Mouse (Mus musculus): ENCODE results near the gene D3Ertd254e. TPM values are rescaled to one million over a fixed set of nuclear protein-coding genes. Genes with fewer than 3 reads are reported as not detected.
A peak's percentile ranks its signal among the peaks of the same experiment; 100 is the strongest.

Gene D3Ertd254e
- polyA plus RNA-seq, 1 experiment from 2014 or later, result 4.8 TPM

DNA sequence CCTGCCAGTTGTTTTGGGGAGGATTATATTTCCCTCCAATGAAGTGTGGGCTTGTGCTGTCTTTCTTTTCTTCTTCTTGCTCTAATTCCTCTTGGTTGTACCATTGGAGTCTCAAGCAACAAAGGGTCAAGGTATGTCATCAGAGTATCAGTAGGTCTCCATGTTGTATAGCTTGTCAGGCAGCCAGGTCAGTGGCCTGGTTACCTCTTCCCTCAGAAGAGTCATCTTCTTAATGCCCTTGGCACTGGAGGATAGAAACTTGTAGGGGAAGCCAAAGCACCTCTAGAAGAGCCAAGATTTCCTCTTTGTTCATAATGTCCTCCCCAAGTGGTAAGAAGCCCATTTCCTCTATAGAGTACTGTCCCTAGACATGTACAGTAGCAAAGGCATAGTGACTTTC is 11.8 kb upstream of the D3Ertd254e start:
- no peaks in the 10 kb centered on the region for H3K9me3 ChIP-seq (ENCODE audit: control insufficient read depth, low read length)
- H3K27me3 ChIP-seq (ENCODE audit: control insufficient read depth, insufficient read depth, low read length), result no peaks in the 10 kb centered on the region
- H3K4me2 ChIP-seq (ENCODE audit: low read length), result no peak overlapping the region
- no peak overlapping the region for H3K27ac ChIP-seq (replicated peaks in 1 of 2; ENCODE audit: control insufficient read depth in 1 of 2, insufficient read depth in 1 of 2, low read depth in 2 of 2, low read length in 2 of 2)
- H3K4me3 ChIP-seq (ENCODE audit: control insufficient read depth in 1 of 2, insufficient read depth in 1 of 2, low read depth in 1 of 2, low read length in 2 of 2), result no peak overlapping the region
- H3K9ac ChIP-seq (ENCODE audit: low read length), result no peak overlapping the region
- ATAC-seq (ENCODE audit: insufficient number of reproducible peaks, insufficient read depth, low FRiP score, low read depth), result no peak
- H3K4me1 ChIP-seq (ENCODE audit: control insufficient read depth in 2 of 2, insufficient read depth in 2 of 2, low read length in 2 of 2), result no peaks in the 10 kb centered on the region
- no peaks in the 10 kb centered on the region for H3K36me3 ChIP-seq (ENCODE audit: control insufficient read depth, insufficient read depth, low read length)

DNA sequence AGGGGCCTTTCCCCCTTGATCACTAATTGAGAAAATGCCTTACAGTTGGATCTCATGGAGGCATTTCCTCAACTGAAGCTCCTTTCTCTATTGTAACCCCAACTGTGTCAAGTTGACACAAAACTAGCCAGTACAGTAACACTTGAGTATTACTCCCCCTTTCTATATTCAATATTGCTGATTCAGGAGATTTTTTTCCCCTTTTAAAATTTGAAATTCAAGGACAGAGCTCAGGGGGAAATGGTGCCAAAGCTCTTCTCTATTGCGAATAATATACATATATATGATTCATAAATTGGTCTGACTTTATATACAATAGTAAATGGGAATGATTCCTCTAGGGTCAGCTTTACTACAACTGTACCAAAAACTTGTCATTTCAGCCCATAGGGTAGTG is 282 bp upstream of the D3Ertd254e start:
- H3K9me3 ChIP-seq (ENCODE audit: control insufficient read depth, low read length), result no peaks in the 10 kb centered on the region
- H3K4me3 ChIP-seq (ENCODE audit: control insufficient read depth in 1 of 2, insufficient read depth in 1 of 2, low read depth in 1 of 2, low read length in 2 of 2), result peak overlapping the region; percentile 83 to 87
- H3K9ac ChIP-seq (ENCODE audit: low read length), result peak overlapping the region; percentile 93; the same call in 1 of the 2 replicates
- no peaks in the 10 kb centered on the region for H3K27me3 ChIP-seq (ENCODE audit: control insufficient read depth, insufficient read depth, low read length)
- no peaks in the 10 kb centered on the region for H3K36me3 ChIP-seq (ENCODE audit: control insufficient read depth, insufficient read depth, low read length)
- no peak overlapping the region; a peak in 1 of 4 replicates for H3K27ac ChIP-seq (replicated peaks in 1 of 2; ENCODE audit: control insufficient read depth in 1 of 2, insufficient read depth in 1 of 2, low read depth in 2 of 2, low read length in 2 of 2)
- WGBS, result 14% methylated on average over 1 of the region's 1 CpGs
- ATAC-seq (ENCODE audit: insufficient number of reproducible peaks, insufficient read depth, low FRiP score, low read depth), result no peak
- H3K4me1 ChIP-seq (ENCODE audit: control insufficient read depth in 2 of 2, insufficient read depth in 2 of 2, low read length in 2 of 2), result peaks cover 7 to 27% of the 10 kb centered on the region in 2 experiments
- peak overlapping the region; percentile 83 for H3K4me2 ChIP-seq (ENCODE audit: low read length)

DNA sequence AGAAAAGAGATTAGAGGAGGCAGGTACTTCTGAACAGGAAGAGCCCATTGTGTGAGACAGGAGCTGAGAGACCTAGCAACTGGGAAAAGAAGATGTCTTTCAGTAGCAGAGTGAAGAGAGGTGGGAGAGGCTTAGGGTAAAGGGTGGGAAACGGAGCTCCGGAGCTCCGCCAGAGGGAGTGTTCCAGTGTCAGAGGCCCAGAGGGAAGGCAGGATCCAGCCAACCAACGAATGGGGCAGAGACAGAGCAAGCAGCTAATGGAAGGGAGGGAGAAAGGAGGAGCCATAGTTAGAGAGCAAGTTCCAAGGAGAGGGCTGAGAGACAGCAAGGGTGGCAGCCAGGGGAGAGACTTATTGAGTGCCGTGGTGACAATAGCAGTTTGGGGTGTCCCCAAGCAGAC is 4.5 kb downstream of the D3Ertd254e start:
- H3K4me1 ChIP-seq (ENCODE audit: control insufficient read depth in 2 of 2, insufficient read depth in 2 of 2, low read length in 2 of 2), result peaks cover 7 to 28% of the 10 kb centered on the region in 2 experiments
- H3K9me3 ChIP-seq (ENCODE audit: control insufficient read depth, low read length), result peaks cover 8% of the 10 kb centered on the region; the same call in 1 of the 2 replicates
- 16% methylated on average over 5 of the region's 5 CpGs for WGBS
- ATAC-seq (ENCODE audit: insufficient number of reproducible peaks, insufficient read depth, low FRiP score, low read depth), result no peak
- H3K36me3 ChIP-seq (ENCODE audit: control insufficient read depth, insufficient read depth, low read length), result peaks cover 10% of the 10 kb centered on the region
- H3K27me3 ChIP-seq (ENCODE audit: control insufficient read depth, insufficient read depth, low read length), result no peaks in the 10 kb centered on the region
- H3K27ac ChIP-seq (replicated peaks in 1 of 2; ENCODE audit: control insufficient read depth in 1 of 2, insufficient read depth in 1 of 2, low read depth in 2 of 2, low read length in 2 of 2), result 0 out of 4 replicates have a peak overlapping the region, but pooled peaks of 1 of the 2 experiments have one; percentile 6
- no peak overlapping the region for H3K4me3 ChIP-seq (ENCODE audit: control insufficient read depth in 1 of 2, insufficient read depth in 1 of 2, low read depth in 1 of 2, low read length in 2 of 2)
- H3K4me2 ChIP-seq (ENCODE audit: low read length), result no peak overlapping the region
- H3K9ac ChIP-seq (ENCODE audit: low read length), result no peak overlapping the region

DNA sequence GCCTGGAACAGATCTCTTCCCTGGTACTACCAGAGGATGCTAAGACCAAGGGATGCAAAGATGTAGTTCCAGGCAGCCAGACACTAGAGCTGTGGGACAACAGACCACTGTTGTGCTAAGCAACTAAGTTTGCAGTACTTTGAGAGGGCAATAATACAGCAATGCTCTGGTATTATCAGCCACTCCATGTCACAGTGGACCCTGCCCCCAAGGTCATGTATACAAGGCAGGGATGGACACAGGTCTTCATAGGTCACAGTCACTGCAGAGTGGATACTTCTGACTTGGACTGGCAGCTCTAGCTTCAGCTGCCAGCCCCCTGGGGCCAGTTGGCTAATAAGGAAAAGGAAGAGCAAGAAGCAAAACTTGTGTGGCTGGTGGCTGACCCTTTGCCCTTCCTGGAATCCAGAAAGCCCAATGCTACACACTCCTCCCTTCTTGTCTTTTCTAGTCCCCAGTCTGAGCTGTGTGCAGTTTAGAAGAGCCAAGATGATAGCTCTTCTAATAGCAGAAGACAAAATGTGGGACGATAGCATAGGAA is 19.9 kb downstream of the D3Ertd254e start:
- ATAC-seq (ENCODE audit: insufficient number of reproducible peaks, insufficient read depth, low FRiP score, low read depth), result no peak
- no peak overlapping the region for H3K27ac ChIP-seq (replicated peaks in 1 of 2; ENCODE audit: control insufficient read depth in 1 of 2, insufficient read depth in 1 of 2, low read depth in 2 of 2, low read length in 2 of 2)
- H3K9ac ChIP-seq (ENCODE audit: low read length), result no peak overlapping the region
- no peak overlapping the region for H3K4me2 ChIP-seq (ENCODE audit: low read length)
- 83% methylated on average over 1 of the region's 1 CpGs for WGBS
- H3K4me1 ChIP-seq (ENCODE audit: control insufficient read depth in 2 of 2, insufficient read depth in 2 of 2, low read length in 2 of 2), result no peaks in the 10 kb centered on the region
- peaks cover 4% of the 10 kb centered on the region for H3K9me3 ChIP-seq (ENCODE audit: control insufficient read depth, low read length)
- peaks cover 35% of the 10 kb centered on the region for H3K36me3 ChIP-seq (ENCODE audit: control insufficient read depth, insufficient read depth, low read length)
- H3K27me3 ChIP-seq (ENCODE audit: control insufficient read depth, insufficient read depth, low read length), result no peaks in the 10 kb centered on the region
- no peak overlapping the region for H3K4me3 ChIP-seq (ENCODE audit: control insufficient read depth in 1 of 2, insufficient read depth in 1 of 2, low read depth in 1 of 2, low read length in 2 of 2)

DNA sequence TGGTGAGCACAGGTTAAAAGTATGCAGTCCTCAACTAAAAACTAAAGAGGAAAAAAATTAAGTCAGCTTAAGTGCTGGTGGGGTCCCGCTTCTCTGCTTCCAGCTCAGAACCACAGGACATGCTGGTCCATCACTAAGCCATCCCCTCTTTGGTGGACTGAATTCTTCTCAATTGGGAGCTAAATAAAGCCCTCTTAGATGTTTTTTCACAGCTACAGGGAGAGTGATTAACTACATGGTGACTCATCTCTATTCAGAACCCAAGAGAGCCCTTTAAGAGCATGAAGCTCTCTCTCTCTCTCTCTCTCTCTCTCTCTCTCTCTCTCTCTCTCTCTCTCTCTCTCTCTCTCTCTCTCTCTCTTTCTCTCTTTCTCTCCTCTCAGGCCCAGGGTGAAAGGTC is 20.5 kb downstream of the D3Ertd254e start:
- H3K27ac ChIP-seq (replicated peaks in 1 of 2; ENCODE audit: control insufficient read depth in 1 of 2, insufficient read depth in 1 of 2, low read depth in 2 of 2, low read length in 2 of 2), result no peak overlapping the region
- H3K4me1 ChIP-seq (ENCODE audit: control insufficient read depth in 2 of 2, insufficient read depth in 2 of 2, low read length in 2 of 2), result no peaks in the 10 kb centered on the region
- no peak overlapping the region for H3K4me2 ChIP-seq (ENCODE audit: low read length)
- no peak for ATAC-seq (ENCODE audit: insufficient number of reproducible peaks, insufficient read depth, low FRiP score, low read depth)
- H3K27me3 ChIP-seq (ENCODE audit: control insufficient read depth, insufficient read depth, low read length), result no peaks in the 10 kb centered on the region
- H3K36me3 ChIP-seq (ENCODE audit: control insufficient read depth, insufficient read depth, low read length), result peaks cover 28% of the 10 kb centered on the region
- 81% methylated on average over 1 of the region's 1 CpGs for WGBS
- no peaks in the 10 kb centered on the region for H3K9me3 ChIP-seq (ENCODE audit: control insufficient read depth, low read length)
- no peak overlapping the region for H3K9ac ChIP-seq (ENCODE audit: low read length)
- H3K4me3 ChIP-seq (ENCODE audit: control insufficient read depth in 1 of 2, insufficient read depth in 1 of 2, low read depth in 1 of 2, low read length in 2 of 2), result no peak overlapping the region

DNA sequence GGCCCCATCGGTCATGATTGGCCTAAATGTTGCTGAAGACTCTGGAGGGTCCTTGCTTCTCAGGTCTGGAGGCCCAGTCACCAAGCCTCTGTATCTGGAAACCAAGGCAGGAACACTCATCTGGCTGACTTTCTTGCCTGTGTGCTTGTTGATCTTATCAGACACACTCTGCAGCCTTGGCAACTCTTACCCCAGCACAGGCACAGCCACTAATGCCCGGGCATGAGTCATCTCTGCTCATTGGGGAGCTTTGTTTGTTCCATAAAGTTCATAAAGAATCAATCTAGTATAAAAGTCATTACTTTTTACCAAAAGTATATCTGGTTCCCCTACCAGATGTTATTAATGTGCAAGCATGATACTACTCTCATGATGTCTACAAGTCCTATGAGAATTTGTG is 22.9 kb downstream of the D3Ertd254e start:
- WGBS, result 78% methylated on average over 2 of the region's 2 CpGs
- H3K4me3 ChIP-seq (ENCODE audit: control insufficient read depth in 1 of 2, insufficient read depth in 1 of 2, low read depth in 1 of 2, low read length in 2 of 2), result no peak overlapping the region
- H3K9ac ChIP-seq (ENCODE audit: low read length), result no peak overlapping the region
- H3K4me2 ChIP-seq (ENCODE audit: low read length), result no peak overlapping the region
- H3K27ac ChIP-seq (replicated peaks in 1 of 2; ENCODE audit: control insufficient read depth in 1 of 2, insufficient read depth in 1 of 2, low read depth in 2 of 2, low read length in 2 of 2), result no peak overlapping the region
- H3K9me3 ChIP-seq (ENCODE audit: control insufficient read depth, low read length), result no peaks in the 10 kb centered on the region
- H3K4me1 ChIP-seq (ENCODE audit: control insufficient read depth in 2 of 2, insufficient read depth in 2 of 2, low read length in 2 of 2), result no peaks in the 10 kb centered on the region
- 0 out of 2 replicates have a peak, but pooled peaks cover 6% of the 10 kb centered on the region for H3K36me3 ChIP-seq (ENCODE audit: control insufficient read depth, insufficient read depth, low read length)
- no peak for ATAC-seq (ENCODE audit: insufficient number of reproducible peaks, insufficient read depth, low FRiP score, low read depth)
- no peaks in the 10 kb centered on the region for H3K27me3 ChIP-seq (ENCODE audit: control insufficient read depth, insufficient read depth, low read length)

DNA sequence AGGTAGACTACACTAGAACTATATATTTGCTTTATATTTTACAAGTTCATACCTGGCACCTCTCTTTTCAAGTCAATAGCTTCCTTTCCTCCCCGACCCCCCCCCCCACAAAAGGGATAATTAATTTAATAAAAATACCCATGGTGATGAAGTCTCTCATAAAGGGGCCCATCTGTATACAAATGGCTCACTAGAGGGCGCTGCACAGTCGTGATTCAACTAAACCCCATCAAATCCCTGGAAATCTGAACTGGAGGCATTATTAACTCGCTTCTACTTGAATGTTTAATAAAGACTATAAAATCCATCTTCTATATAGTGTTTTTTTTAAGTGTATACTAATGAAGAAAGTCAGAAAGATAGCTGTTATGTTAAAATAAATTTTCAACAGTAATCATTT is 30.7 kb downstream of the D3Ertd254e start:
- Histone ChIP-seq H3K9ac (ENCODE audit: low read length) (no peak overlapping the region), H3K27ac (replicated peaks in 1 of 2; ENCODE audit: control insufficient read depth in 1 of 2, insufficient read depth in 1 of 2, low read depth in 2 of 2, low read length in 2 of 2) (no peak overlapping the region), H3K27me3 (ENCODE audit: control insufficient read depth, insufficient read depth, low read length) (no peaks in the 10 kb centered on the region), H3K9me3 (ENCODE audit: control insufficient read depth, low read length) (no peaks in the 10 kb centered on the region), H3K36me3 (ENCODE audit: control insufficient read depth, insufficient read depth, low read length) (no peaks in the 10 kb centered on the region), H3K4me1 (ENCODE audit: control insufficient read depth in 2 of 2, insufficient read depth in 2 of 2, low read length in 2 of 2) (0 out of 4 replicates have a peak, but pooled peaks cover 0 to 3% of the 10 kb centered on the region in 2 experiments), H3K4me3 (ENCODE audit: control insufficient read depth in 1 of 2, insufficient read depth in 1 of 2, low read depth in 1 of 2, low read length in 2 of 2) (no peak overlapping the region), H3K4me2 (ENCODE audit: low read length) (no peak overlapping the region)
- 10% methylated on average over 4 of the region's 4 CpGs for WGBS
- ATAC-seq (ENCODE audit: insufficient number of reproducible peaks, insufficient read depth, low FRiP score, low read depth), result no peak

DNA sequence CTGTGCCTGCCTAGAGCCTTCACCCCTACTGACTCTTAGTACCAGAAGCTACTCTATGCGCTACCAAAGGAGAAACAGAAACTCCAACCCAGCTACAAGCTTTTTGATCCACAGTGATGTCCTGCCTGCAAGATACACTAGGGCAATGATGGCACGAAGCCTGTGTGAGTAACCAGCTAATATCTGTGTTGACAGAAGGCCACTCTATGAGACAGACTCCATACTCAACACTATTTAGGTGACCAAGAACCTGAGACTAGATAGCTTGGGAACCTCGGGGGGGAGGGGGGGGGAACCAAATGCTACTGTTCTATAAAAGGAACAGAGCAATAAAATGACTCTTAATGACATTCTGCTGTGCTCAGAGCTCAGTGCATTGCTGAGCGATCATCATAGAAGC is 35.7 kb downstream of the D3Ertd254e start:
- H3K27ac ChIP-seq (replicated peaks in 1 of 2; ENCODE audit: control insufficient read depth in 1 of 2, insufficient read depth in 1 of 2, low read depth in 2 of 2, low read length in 2 of 2), result no peak overlapping the region
- ATAC-seq (ENCODE audit: insufficient number of reproducible peaks, insufficient read depth, low FRiP score, low read depth), result no peak
- WGBS, result 48% methylated on average over 4 of the region's 4 CpGs

More for the DNA sequence above, 35.7 kb downstream of the D3Ertd254e start:
- Histone ChIP-seq H3K4me3 (ENCODE audit: control insufficient read depth in 1 of 2, insufficient read depth in 1 of 2, low read depth in 1 of 2, low read length in 2 of 2) (no peak overlapping the region), H3K9me3 (ENCODE audit: control insufficient read depth, low read length) (no peaks in the 10 kb centered on the region), H3K4me2 (ENCODE audit: low read length) (no peak overlapping the region), H3K27me3 (ENCODE audit: control insufficient read depth, insufficient read depth, low read length) (no peaks in the 10 kb centered on the region), H3K9ac (ENCODE audit: low read length) (no peak overlapping the region), H3K36me3 (ENCODE audit: control insufficient read depth, insufficient read depth, low read length) (no peaks in the 10 kb centered on the region), H3K4me1 (ENCODE audit: control insufficient read depth in 2 of 2, insufficient read depth in 2 of 2, low read length in 2 of 2) (peaks cover 0 to 6% of the 10 kb centered on the region in 2 experiments; a peak in 1 of 4 replicates)
